Mouse (Mus musculus) testis, adult 2 months (tissue): ENCODE results near the gene Nipsnap1.

ENCODE experiments used
- CTCF ChIP-seq: fragments of 200-500 bp; IDR thresholded peaks from 2 replicates; pipeline ENCODE4 v1.5.1; 2012; ENCODE audit warnings: low read depth, mild to moderate bottlenecking, inconsistent platforms, low read length, moderate library complexity; ENCODE audit not compliant: control insufficient read depth, insufficient read depth, insufficient replicate concordance
- POLR2A ChIP-seq: fragments of 200-500 bp; IDR thresholded peaks from 2 replicates; pipeline ENCODE4 v1.6.1; 2012; ENCODE audit warnings: low read depth, mild to moderate bottlenecking, inconsistent platforms, low read length, moderate library complexity; ENCODE audit not compliant: control insufficient read depth

DNA sequence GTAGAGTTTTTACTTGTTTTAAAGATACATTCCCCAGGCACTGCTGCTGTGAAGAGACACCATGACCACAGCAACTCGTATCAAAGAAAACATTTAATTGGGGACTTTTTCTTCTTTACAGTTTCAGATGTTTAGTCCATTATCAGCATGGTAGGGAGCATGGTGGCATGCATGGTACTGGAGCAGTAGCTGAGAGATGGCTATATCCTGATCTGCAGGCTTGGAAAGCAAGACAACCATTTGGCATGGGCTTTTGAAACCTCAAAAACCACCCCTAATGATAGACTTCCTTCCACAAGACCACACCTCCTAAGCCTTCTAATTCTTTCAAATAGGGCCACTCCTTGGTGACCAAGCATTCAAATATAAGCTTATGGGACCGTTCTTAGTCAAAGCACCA lies 23.3 kb upstream of the Nipsnap1 start:
- TF ChIP-seq CTCF: no peak
- TF ChIP-seq POLR2A: no peak
